Mouse (Mus musculus) 416B (cell line): ENCODE data around the gene Apbb1.

ENCODE experiments used
- DNase-seq: peaks from one replicate; pipeline ENCODE4 v3.0.0; 2011; ENCODE audit warnings: low read depth

Apbb1 gene

DNA sequence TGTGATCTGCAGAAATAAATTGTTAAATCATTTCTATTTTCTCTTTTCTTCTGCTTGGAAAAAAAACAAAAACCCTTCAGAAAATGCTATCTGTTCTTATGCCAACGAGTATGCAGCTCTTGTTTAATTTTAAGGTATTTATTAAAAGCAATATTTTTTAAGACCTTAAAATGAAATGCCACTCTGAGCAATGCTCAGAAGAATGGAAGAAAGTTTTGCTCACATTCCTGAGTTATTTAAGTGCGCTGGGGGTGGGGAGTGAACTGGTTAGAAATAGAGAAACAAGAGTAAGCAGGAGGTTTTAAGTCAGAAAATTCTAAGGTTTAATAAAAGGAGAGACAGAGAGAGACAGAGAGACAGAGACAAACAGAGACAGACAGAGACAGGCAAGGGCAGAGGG is 61.7 kb downstream of the Apbb1 start:
- DNase-seq = no peak

DNA sequence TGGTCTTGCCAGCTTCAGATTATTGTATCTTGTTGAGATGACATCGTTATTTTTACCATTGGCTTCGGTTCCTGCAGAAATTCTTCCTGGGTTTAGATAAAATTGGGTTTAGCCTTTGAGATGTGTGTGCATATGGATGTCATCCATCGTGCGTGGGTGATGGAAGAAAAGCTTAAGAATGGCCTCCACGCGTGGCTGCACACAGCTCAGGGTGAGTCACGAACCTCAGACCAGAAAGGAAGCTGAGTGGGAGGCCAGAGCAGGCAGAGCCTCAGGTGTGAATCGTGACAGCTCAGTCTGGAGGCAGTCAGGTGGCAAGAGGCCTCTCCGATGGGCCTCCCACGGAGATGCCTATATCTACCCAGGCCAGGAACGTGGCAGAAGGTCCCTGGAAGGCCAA is 62.1 kb downstream of the Apbb1 start:
- DNase-seq = no peak

DNA sequence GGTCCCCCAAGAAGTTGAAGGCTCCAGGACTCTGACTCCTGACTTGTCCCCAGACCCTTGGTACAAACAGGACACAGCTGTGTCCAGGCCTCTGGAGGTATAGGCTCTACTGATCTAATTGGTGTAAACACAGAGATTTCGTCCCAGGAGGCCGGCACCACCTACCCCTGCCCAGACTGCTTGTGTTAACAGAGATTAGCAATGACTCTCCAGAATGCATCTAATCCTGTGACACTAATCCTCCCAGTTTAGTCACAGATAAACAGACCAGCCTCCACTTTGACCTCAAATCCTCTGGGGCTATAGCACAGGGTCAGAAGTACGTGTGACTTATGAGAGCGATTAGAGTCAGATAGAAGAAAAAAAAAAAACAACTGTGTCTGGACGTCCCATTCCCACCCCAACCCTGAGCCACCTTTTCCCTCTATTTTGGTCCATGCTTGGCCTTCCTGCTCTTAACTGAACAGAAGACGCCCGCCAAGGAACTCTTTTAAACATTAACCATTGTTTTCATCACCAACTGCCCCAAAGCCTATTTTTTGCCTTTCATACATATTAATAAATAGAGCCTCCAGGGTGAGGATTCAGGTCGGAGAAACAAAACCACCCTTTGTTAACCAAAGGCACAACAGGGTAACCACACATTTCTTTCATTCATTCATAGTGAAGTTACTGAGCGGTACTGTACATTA is 64.6 kb downstream of the Apbb1 start:
- no peak for DNase-seq

DNA sequence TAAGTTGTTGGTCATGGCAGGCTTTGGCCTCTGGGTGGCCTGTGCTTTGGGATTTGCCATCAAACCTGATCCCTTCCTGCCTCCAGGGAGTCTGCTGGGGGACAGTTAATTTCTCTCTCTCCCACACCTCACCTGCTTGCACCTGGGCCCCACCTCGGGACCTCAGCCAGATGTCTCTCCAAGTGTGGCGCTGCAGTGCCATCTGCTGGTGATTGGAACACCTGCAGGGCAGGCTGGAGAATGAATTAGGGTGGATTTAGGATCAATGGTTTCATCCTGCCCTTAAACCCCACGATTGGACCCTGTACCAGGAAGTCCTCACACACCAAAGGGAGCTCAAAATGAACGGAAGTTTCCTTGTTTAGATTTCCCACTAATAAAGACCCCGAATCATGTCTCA is 66.3 kb downstream of the Apbb1 start:
- DNase-seq = peak; percentile 20

DNA sequence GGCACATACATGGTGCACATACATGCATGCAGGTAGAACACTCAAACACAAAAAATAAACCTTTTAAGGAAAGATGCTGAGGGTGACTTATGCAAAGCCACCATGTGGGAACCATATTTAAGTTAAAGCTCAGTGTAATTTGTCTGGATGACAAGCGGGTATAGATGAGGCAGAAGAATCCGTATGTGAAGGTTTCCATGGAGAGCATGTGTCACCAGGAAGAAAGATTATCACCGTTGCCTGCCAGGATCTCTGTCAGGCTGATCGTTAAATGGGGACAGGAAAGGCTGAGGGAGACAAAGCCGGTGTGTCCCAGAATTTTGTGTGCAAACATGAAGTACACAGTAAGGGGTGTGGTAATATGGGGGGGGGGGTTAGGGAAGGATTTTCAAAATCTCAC is 66.9 kb downstream of the Apbb1 start:
- no peak for DNase-seq

DNA sequence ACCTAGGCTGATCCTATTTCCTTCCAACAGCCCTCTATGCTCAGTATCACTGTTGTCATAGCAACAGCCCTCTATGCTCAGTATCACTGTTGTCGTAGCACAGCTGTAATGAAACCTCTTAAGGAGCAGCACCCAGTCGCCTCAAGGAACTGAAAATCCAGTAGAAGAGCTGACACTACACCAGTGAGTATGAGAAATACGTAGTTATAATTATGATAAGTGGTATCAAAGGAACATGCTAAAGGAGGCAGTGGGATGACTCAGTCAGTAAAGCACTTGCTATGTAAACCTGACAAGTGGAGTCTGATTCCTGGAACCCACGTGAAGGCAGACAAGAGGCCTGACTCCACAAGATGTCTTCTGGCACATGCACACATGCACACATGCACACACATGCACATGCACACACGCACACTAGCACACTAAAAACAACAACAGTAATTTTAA is 67.6 kb downstream of the Apbb1 start:
- no peak for DNase-seq

DNA sequence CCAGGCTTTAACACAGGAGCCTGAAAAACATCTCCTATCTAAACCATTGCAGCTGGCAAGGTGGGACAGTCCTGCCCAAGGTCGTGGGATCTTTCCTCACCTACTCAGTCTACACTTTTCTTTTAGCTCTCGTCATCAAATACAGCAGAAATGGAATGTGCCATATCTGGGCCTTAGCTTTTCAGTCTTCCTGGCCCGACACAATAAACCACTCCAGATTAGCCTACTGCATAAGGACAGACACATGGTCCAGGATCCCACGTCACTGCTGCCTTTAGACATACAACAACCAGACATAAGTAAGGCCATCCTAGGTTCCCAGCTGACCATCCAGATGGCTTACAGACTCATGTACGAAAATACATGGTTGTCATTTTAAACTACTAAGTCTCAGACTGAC is 71.3 kb downstream of the Apbb1 start:
- DNase-seq = no peak
